Mouse (Mus musculus): Measurements from ENCODE around the gene Cacna1f. TPM values are rescaled to one million over a fixed set of nuclear protein-coding genes. Genes with fewer than 3 reads are reported as not detected.
A peak's percentile ranks its signal among the peaks of the same experiment; 100 is the strongest.

Cacna1f gene
- polyA plus RNA-seq, 1 experiment from 2014 or later = not detected

DNA sequence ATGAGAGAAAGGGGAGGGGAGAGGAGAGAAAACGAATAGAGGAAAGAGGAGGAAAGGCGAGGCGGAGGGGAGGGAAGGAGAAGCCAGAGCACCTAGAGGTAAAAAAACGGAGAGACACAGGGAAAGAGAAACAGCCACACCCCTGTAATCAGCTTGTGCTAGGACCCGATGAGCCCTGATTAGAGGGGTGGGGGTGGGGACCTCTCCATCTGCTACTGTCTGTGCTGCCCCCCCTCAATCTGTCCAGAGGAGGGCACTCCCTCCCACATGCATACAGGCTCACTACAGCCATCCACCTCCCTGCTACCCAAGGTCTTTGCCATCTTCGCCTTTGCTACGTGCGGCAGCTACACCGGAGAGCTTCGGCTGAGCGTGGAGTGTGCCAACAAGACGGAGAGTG is 33.9 kb downstream of the Cacna1f start:
- no peak overlapping the region for H3K27ac ChIP-seq (ENCODE audit: low read depth, low read length)
- no peak overlapping the region for H3K9ac ChIP-seq (ENCODE audit: low read length)
- H3K9me3 ChIP-seq (ENCODE audit: control insufficient read depth, low read length) = no peaks in the 10 kb centered on the region
- H3K4me3 ChIP-seq (ENCODE audit: low read depth, low read length) = no peak overlapping the region
- H3K4me2 ChIP-seq (ENCODE audit: low read depth) = no peak overlapping the region
- no peaks in the 10 kb centered on the region for H3K4me1 ChIP-seq (ENCODE audit: control insufficient read depth, insufficient read depth, low read length)
- WGBS = 31% methylated on average over 12 of the region's 12 CpGs
- H3K27me3 ChIP-seq (ENCODE audit: control insufficient read depth, insufficient read depth, low read length) = no peaks in the 10 kb centered on the region
- ATAC-seq (ENCODE audit: insufficient read depth, low FRiP score, low TSS enrichment) = no peak
- DNase-seq (ENCODE audit: low spot score) = no peak
- H3K36me3 ChIP-seq (ENCODE audit: control insufficient read depth, insufficient read depth, low read length) = no peaks in the 10 kb centered on the region

DNA sequence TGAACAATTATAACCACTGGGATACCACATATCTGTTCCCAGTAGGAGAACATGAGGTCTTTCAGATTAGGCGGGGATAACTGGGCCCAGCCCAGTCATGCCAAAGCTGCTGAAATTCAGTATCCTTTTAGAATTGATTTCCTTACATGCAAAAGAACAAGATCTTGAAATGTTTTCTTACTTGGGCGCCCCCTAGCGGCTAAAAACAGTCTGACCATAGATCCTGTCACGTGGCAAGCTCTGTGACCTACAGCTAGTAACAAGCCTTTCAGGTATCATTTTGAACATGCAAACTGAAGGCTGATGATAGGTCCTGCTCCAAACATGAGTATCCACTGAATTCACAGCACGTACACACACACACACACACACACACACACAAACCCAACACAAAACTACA is 38.5 kb downstream of the Cacna1f start:
- DNase-seq (ENCODE audit: low spot score) (peak; percentile 76), ATAC-seq (ENCODE audit: insufficient read depth, low FRiP score, low TSS enrichment) (no peak)
- Histone ChIP-seq H3K9ac (ENCODE audit: low read length) (no peak overlapping the region), H3K9me3 (ENCODE audit: control insufficient read depth, low read length) (no peaks in the 10 kb centered on the region), H3K36me3 (ENCODE audit: control insufficient read depth, insufficient read depth, low read length) (no peaks in the 10 kb centered on the region), H3K27ac (ENCODE audit: low read depth, low read length) (no peak overlapping the region), H3K27me3 (ENCODE audit: control insufficient read depth, insufficient read depth, low read length) (no peaks in the 10 kb centered on the region), H3K4me3 (ENCODE audit: low read depth, low read length) (no peak overlapping the region), H3K4me1 (ENCODE audit: control insufficient read depth, insufficient read depth, low read length) (no peaks in the 10 kb centered on the region), H3K4me2 (ENCODE audit: low read depth) (no peak overlapping the region)
- 15% methylated on average over 5 of the region's 5 CpGs for WGBS

DNA sequence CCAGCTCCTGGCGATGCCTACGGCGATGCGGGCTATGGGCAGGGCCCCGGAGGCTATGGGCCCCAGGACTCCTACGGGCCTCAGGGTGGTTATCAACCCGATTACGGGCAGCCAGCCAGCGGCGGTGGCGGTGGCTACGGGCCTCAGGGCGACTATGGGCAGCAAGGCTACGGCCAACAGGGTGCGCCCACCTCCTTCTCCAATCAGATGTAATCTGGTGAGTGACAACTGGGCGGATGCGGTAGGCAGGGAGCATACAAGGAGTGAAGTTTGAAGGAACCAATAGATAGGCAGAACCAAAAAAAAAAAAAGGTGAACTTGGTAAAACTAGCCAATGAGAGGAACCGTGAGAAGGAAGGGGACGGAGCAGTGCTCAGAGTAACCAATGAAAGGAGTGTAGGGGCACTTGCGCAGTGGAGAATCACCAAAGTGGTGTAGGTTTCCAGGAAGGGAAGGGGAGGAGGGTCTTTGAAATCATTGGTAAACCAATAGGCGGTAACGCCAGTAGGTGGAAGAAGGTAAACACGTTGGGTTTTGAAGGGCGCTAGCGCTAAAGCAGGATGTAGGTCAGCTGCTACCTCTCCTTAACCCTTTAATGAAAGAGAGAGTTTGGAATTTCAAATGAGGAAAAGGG is 41.9 kb downstream of the Cacna1f start:
- Histone ChIP-seq H3K4me1 (ENCODE audit: control insufficient read depth, insufficient read depth, low read length) (no peaks in the 10 kb centered on the region), H3K4me3 (ENCODE audit: low read depth, low read length) (peak overlapping the region; percentile 32), H3K27ac (ENCODE audit: low read depth, low read length) (0 out of 2 replicates have a peak overlapping the region, but pooled peaks have one; percentile 39), H3K27me3 (ENCODE audit: control insufficient read depth, insufficient read depth, low read length) (no peaks in the 10 kb centered on the region), H3K36me3 (ENCODE audit: control insufficient read depth, insufficient read depth, low read length) (no peaks in the 10 kb centered on the region), H3K9me3 (ENCODE audit: control insufficient read depth, low read length) (no peaks in the 10 kb centered on the region), H3K4me2 (ENCODE audit: low read depth) (peak overlapping the region; percentile 44), H3K9ac (ENCODE audit: low read length) (peak overlapping the region; percentile 51)
- ATAC-seq (ENCODE audit: insufficient read depth, low FRiP score, low TSS enrichment) (peak; percentile 96), DNase-seq (ENCODE audit: low spot score) (peak; percentile 79)
- 20% methylated on average over 25 of the region's 25 CpGs for WGBS

DNA sequence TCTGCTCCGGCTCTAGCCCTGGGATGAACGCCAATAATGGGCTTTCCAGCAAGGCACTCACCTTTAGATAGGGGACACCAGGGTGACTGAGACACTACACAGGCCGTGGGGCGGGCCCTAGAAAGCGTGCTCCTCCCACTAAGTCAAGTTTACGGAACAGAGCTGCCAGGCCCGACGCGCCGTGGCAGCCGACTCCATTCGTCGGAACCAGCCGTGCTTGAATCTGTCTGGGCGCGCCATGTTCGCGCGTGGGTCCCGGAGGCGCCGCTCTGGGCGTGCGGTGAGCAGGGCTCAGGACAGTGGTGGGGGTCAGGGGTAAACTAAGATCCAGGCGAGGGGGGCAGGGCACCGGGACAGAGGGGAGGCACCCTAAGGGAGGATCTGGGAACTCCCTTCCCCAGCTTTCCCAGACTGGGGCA is 50.3 kb downstream of the Cacna1f start, which contains the start of gene Prickle3:
Gene Prickle3, plus strand, starts transcription at position 40 of the 419 bp plus-strand sequence.
- H3K9ac ChIP-seq (ENCODE audit: low read length) = peak within 1 kb of the TSS; percentile 39
- peak within 1 kb of the TSS; percentile 31 for H3K4me3 ChIP-seq (ENCODE audit: low read depth, low read length)
- H3K4me1 ChIP-seq (ENCODE audit: control insufficient read depth, insufficient read depth, low read length) = no peaks in the 10 kb centered on the region
- no peaks in the 10 kb centered on the region for H3K36me3 ChIP-seq (ENCODE audit: control insufficient read depth, insufficient read depth, low read length)
- WGBS = 35% methylated on average over 26 of the region's 26 CpGs
- ATAC-seq (ENCODE audit: insufficient read depth, low FRiP score, low TSS enrichment) (no peak), DNase-seq (ENCODE audit: low spot score) (no peak)
- peak within 1 kb of the TSS; percentile 36 for H3K4me2 ChIP-seq (ENCODE audit: low read depth)
- no peak within 1 kb of the TSS for H3K27ac ChIP-seq (ENCODE audit: low read depth, low read length)
- no peaks in the 10 kb centered on the region for H3K9me3 ChIP-seq (ENCODE audit: control insufficient read depth, low read length)
- H3K27me3 ChIP-seq (ENCODE audit: control insufficient read depth, insufficient read depth, low read length) = no peaks in the 10 kb centered on the region

DNA sequence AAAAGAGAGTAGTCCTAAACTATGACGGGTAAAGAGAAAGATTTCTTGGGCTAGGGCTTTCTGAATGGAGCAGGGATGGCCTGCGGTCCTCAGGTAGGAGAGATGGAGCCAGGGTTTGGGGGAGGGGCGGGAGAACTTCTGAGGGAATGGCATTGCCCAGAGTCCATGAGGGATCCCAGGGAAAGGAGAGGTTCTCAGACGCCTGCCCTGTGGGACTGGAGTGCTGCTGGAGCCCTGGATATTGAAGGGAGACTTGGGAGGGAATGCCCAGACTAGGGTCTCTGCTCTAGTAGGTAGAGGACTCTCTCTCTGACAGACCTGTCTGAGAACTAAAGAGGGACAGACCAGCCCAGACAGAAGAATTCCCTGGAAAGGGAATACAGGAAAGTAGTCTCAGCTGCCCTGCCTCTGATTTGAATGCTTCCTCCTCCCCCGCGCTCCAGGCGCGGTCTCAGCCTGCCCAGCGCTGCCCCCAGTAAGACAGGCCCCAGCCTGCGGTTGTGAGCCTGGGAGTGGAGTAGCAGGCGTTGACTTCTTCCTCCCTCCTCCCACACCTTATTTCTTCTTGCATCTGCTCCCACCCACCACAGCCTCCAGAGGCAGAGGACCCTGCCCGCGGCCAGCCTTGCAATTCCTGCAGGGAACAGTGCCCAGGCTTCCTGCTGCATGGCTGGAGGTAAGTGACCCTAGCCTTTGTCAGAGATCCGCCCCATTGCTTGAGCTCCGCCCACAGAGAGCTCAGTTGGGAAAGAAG is 51.3 kb downstream of the Cacna1f start:
- no peaks in the 10 kb centered on the region for H3K9me3 ChIP-seq (ENCODE audit: control insufficient read depth, low read length)
- H3K4me2 ChIP-seq (ENCODE audit: low read depth) = peak overlapping the region; percentile 22
- H3K4me1 ChIP-seq (ENCODE audit: control insufficient read depth, insufficient read depth, low read length) = no peaks in the 10 kb centered on the region
- H3K27ac ChIP-seq (ENCODE audit: low read depth, low read length) = no peak overlapping the region
- no peaks in the 10 kb centered on the region for H3K36me3 ChIP-seq (ENCODE audit: control insufficient read depth, insufficient read depth, low read length)
- H3K9ac ChIP-seq (ENCODE audit: low read length) = no peak overlapping the region
- no peaks in the 10 kb centered on the region for H3K27me3 ChIP-seq (ENCODE audit: control insufficient read depth, insufficient read depth, low read length)
- 23% methylated on average over 15 of the region's 15 CpGs for WGBS
- DNase-seq (ENCODE audit: low spot score) (no peak), ATAC-seq (ENCODE audit: insufficient read depth, low FRiP score, low TSS enrichment) (0 out of 2 replicates have a peak, but pooled peaks have one; percentile 53)
- H3K4me3 ChIP-seq (ENCODE audit: low read depth, low read length) = 0 out of 2 replicates have a peak overlapping the region, but pooled peaks have one; percentile 2

DNA sequence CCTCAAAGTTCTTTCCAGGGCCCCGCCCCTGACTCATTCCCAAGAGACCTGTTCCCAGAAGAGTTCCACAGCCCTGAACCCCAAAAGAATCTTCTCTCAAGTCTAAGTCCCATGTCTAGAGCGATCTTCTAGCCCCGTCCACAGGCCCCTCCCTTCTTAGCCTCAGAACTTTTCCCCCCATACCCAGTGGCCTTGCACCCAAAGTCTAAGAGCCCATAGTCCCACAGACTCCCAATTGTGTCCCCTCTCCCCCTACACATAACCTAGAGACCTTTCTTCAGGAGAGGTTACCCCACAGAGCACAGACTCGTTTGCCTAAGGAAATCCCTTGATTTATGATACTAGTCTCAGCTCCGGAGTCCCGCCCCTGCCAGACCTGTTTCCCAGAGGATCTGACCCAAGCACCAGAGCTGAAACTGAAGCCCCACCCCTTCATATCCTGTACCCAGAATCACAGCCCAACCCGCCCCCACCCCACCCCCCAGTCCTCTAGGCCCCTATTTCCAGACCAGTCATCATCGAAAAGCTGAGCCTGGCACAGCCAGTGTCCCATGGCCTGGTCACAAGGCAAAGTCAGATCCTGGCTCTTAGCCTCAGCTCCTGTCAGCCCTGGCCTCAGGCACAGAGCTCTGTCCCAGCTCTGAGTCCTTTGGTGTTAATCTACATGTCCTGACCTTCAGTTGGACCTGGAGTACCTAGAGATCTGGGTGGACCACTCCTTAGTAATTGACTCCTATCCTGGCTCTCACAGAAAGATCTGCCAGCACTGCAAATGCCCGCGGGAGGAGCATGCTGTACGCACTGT is 52.1 kb downstream of the Cacna1f start:
- Histone ChIP-seq H3K4me2 (ENCODE audit: low read depth) (no peak overlapping the region; the same call in 1 of the 2 replicates), H3K9me3 (ENCODE audit: control insufficient read depth, low read length) (no peaks in the 10 kb centered on the region), H3K27me3 (ENCODE audit: control insufficient read depth, insufficient read depth, low read length) (no peaks in the 10 kb centered on the region), H3K4me1 (ENCODE audit: control insufficient read depth, insufficient read depth, low read length) (no peaks in the 10 kb centered on the region), H3K36me3 (ENCODE audit: control insufficient read depth, insufficient read depth, low read length) (no peaks in the 10 kb centered on the region), H3K4me3 (ENCODE audit: low read depth, low read length) (0 out of 2 replicates have a peak overlapping the region, but pooled peaks have one; percentile 2), H3K9ac (ENCODE audit: low read length) (no peak overlapping the region), H3K27ac (ENCODE audit: low read depth, low read length) (no peak overlapping the region)
- WGBS = 47% methylated on average over 11 of the region's 11 CpGs
- no peak for ATAC-seq (ENCODE audit: insufficient read depth, low FRiP score, low TSS enrichment)
- no peak for DNase-seq (ENCODE audit: low spot score)

DNA sequence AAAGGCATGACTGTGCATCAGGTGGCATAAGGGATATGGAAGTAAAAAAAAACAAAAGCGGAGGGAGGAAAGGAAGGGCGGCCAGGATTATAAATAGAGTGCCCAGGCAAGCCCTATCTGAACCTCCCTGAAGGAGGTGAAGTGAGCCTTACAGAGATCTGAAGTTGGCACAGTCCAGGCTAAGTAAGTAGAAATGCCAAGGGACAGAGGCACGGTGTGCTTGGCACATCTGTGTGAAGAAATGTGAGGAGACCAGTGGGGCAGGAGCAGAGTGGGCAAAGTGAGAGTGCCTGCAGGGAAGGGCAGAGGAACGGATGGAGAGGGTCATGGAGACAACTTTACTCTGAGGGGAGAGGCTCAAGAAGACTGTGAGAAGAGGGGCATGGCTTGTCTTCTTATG is 54.2 kb downstream of the Cacna1f start:
- no peaks in the 10 kb centered on the region for H3K27me3 ChIP-seq (ENCODE audit: control insufficient read depth, insufficient read depth, low read length)
- H3K9ac ChIP-seq (ENCODE audit: low read length) = no peak overlapping the region
- no peak overlapping the region for H3K4me2 ChIP-seq (ENCODE audit: low read depth)
- no peak for ATAC-seq (ENCODE audit: insufficient read depth, low FRiP score, low TSS enrichment)
- H3K4me1 ChIP-seq (ENCODE audit: control insufficient read depth, insufficient read depth, low read length) = no peaks in the 10 kb centered on the region
- H3K9me3 ChIP-seq (ENCODE audit: control insufficient read depth, low read length) = no peaks in the 10 kb centered on the region
- H3K4me3 ChIP-seq (ENCODE audit: low read depth, low read length) = no peak overlapping the region
- WGBS = 81% methylated on average over 4 of the region's 4 CpGs
- DNase-seq (ENCODE audit: low spot score) = no peak
- no peaks in the 10 kb centered on the region for H3K36me3 ChIP-seq (ENCODE audit: control insufficient read depth, insufficient read depth, low read length)
- no peak overlapping the region for H3K27ac ChIP-seq (ENCODE audit: low read depth, low read length)

DNA sequence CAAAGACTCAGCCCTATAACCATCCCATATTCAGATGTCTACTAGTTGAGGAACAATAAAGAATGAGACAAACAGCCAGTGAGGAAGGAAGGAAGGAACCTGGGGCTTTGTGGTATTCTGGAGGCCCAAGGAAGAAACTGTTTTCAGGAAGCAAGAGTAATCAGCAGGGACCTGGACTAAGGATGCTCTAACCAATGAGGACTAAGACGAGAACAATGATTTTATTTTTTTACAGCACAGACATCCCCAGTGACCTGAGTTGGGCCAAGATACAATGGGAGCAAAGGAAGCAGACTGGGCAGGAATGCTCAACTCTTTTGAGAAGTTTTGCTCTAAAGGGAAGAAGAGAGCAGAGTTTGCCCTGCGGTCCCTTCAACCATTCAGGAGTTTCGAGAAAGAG is 56.1 kb downstream of the Cacna1f start:
- no peak for ATAC-seq (ENCODE audit: insufficient read depth, low FRiP score, low TSS enrichment)
- WGBS = 71% methylated on average over 3 of the region's 3 CpGs

More for the DNA sequence above, 56.1 kb downstream of the Cacna1f start:
- no peaks in the 10 kb centered on the region for H3K36me3 ChIP-seq (ENCODE audit: control insufficient read depth, insufficient read depth, low read length)
- no peaks in the 10 kb centered on the region for H3K9me3 ChIP-seq (ENCODE audit: control insufficient read depth, low read length)
- no peaks in the 10 kb centered on the region for H3K27me3 ChIP-seq (ENCODE audit: control insufficient read depth, insufficient read depth, low read length)
- no peak overlapping the region for H3K4me3 ChIP-seq (ENCODE audit: low read depth, low read length)
- H3K9ac ChIP-seq (ENCODE audit: low read length) = no peak overlapping the region
- no peak overlapping the region for H3K27ac ChIP-seq (ENCODE audit: low read depth, low read length)
- no peaks in the 10 kb centered on the region for H3K4me1 ChIP-seq (ENCODE audit: control insufficient read depth, insufficient read depth, low read length)
- no peak overlapping the region for H3K4me2 ChIP-seq (ENCODE audit: low read depth)
- no peak for DNase-seq (ENCODE audit: low spot score)

All from neural tube, embryonic 11.5 days (tissue).